Mouse (Mus musculus) lung, embryonic 16.5 days (tissue): ENCODE results near the gene Olfr508. TPM values are rescaled to one million over a fixed set of nuclear protein-coding genes. Genes with fewer than 3 reads are reported as not detected.

Experiments used
- ATAC-seq: fragments of 200-750 bp; cut with Nextera tagmentation; 2 replicates; pipeline ENCODE4 v1.8.0; 2017; ENCODE audit warnings: low read depth, mild to moderate bottlenecking, moderate library complexity
- H3K27ac ChIP-seq: fragments of 300-500 bp; sonication (generic); 2 replicates; pipeline ENCODE4 v1.5.1; 2014; ENCODE audit warnings: mild to moderate bottlenecking, control low read depth, low read length
- H3K27me3 ChIP-seq: fragments of 300-500 bp; sonication (generic); 2 replicates; pipeline ENCODE4 v1.6.1; 2014; ENCODE audit warnings: low read depth, low read length, mixed read lengths; ENCODE audit not compliant: control insufficient read depth, insufficient read depth
- H3K36me3 ChIP-seq: fragments of 300-500 bp; sonication (generic); 2 replicates; pipeline ENCODE4 v1.6.1; 2014; ENCODE audit warnings: low read length; ENCODE audit not compliant: control insufficient read depth, insufficient read depth
- H3K4me1 ChIP-seq: fragments of 300-500 bp; sonication (generic); replicated peaks from 2 replicates; pipeline ENCODE4 v1.6.1; 2014; ENCODE audit warnings: low read length, mixed read lengths; ENCODE audit not compliant: control insufficient read depth, insufficient read depth
- H3K4me2 ChIP-seq: fragments of 300-500 bp; sonication (generic); 2 replicates; pipeline ENCODE4 v1.6.1; 2014; ENCODE audit warnings: low read depth, low read length, control low read depth
- H3K4me3 ChIP-seq: fragments of 300-500 bp; sonication (generic); 2 replicates; pipeline ENCODE4 v1.5.1; 2014; ENCODE audit warnings: mild to moderate bottlenecking, low read length, control low read depth
- H3K9ac ChIP-seq: fragments of 300-500 bp; sonication (generic); 2 replicates; pipeline ENCODE4 v1.6.1; 2014; ENCODE audit warnings: low read length, control low read depth
- H3K9me3 ChIP-seq: fragments of 300-500 bp; sonication (generic); 2 replicates; pipeline ENCODE4 v1.6.1; 2016; ENCODE audit warnings: low read length; ENCODE audit not compliant: control insufficient read depth
- WGBS: fragments of 180-500 bp; shearing (Covaris S2); extraction: QIAGEN DNeasy Blood & Tissue Kit; methylation state at CpG from one replicate; pipeline ENCODE4 v1.1.7; 2014; 5-methylcytosine and 5-hydroxymethylcytosine counted together
- polyA plus RNA-seq: library from polyadenylated mRNA; unstranded; fragments of >200 nt; fragmentation: Nextera tagmentation; extraction: Ambion mirVana; gene quantifications from 2 replicates; pipeline ENCODE4 v1.2.1, GENCODE M21; 2015

Olfr508 gene
- polyA plus RNA-seq, 1 experiment from 2014 or later, result not detected

- H3K4me3 ChIP-seq, result no peak overlapping the region
- no peak for ATAC-seq
- no peaks in the 10 kb centered on the region for H3K36me3 ChIP-seq
- H3K4me1 ChIP-seq, result no peaks in the 10 kb centered on the region
- WGBS, result 39% methylated on average over 1 of the region's 1 CpGs
- H3K27me3 ChIP-seq, result no peaks in the 10 kb centered on the region
- H3K27ac ChIP-seq, result no peak overlapping the region
- no peaks in the 10 kb centered on the region for H3K9me3 ChIP-seq
- no peak overlapping the region for H3K4me2 ChIP-seq
- no peak overlapping the region for H3K9ac ChIP-seq
These were observed 41.3 kb downstream of the Olfr508 start for GRCm38 (mm10) chr7:108671058-108671457.

GRCm38 (mm10) chr7:108678886-108679285 lies 49.1 kb downstream of the Olfr508 start:
- H3K36me3 ChIP-seq, result no peaks in the 10 kb centered on the region
- H3K4me2 ChIP-seq, result no peak overlapping the region
- no peak for ATAC-seq
- no peak overlapping the region for H3K9ac ChIP-seq
- H3K4me3 ChIP-seq, result no peak overlapping the region
- H3K9me3 ChIP-seq, result peaks cover 2% of the 10 kb centered on the region; the same call in 1 of the 2 replicates
- H3K27me3 ChIP-seq, result no peaks in the 10 kb centered on the region
- WGBS, result 75% methylated on average over 4 of the region's 4 CpGs
- H3K4me1 ChIP-seq, result no peaks in the 10 kb centered on the region
- no peak overlapping the region for H3K27ac ChIP-seq

Other genes with a start within 250 kb of the Olfr508 start
- gene Olfr495, start 236.8 kb upstream of the Olfr508 start, polyA plus RNA-seq, result not detected in 2 replicates
- not detected in 2 replicates for gene Olfr497, start 209.6 kb upstream of the Olfr508 start, polyA plus RNA-seq
- gene Olfr498, start 164.7 kb upstream of the Olfr508 start, polyA plus RNA-seq, result not detected in 2 replicates
- gene Olfr502, start 104.9 kb upstream of the Olfr508 start, polyA plus RNA-seq, result not detected in 2 replicates
- gene Olfr503, start 85.5 kb upstream of the Olfr508 start, polyA plus RNA-seq, result not detected in 2 replicates
- gene Olfr504, start 64.2 kb upstream of the Olfr508 start, polyA plus RNA-seq, result not detected in 2 replicates
- not detected in 2 replicates for gene Olfr506, start 19.2 kb upstream of the Olfr508 start, polyA plus RNA-seq
- gene Olfr507, start 8.2 kb upstream of the Olfr508 start, polyA plus RNA-seq, result not detected in 2 replicates
- 0.04 TPM in 1 of 2 replicates, not detected in the other for gene Olfr509, start 21.9 kb downstream of the Olfr508 start, polyA plus RNA-seq
- gene Olfr510, start 36.4 kb downstream of the Olfr508 start, polyA plus RNA-seq, result not detected in 2 replicates
- not detected in 2 replicates for gene Olfr512, start 83.3 kb downstream of the Olfr508 start, polyA plus RNA-seq
- not detected in 2 replicates for gene Olfr513, start 121.0 kb downstream of the Olfr508 start, polyA plus RNA-seq
- gene Olfr514, start 196.0 kb downstream of the Olfr508 start, polyA plus RNA-seq, result not detected in 2 replicates
- not detected in 2 replicates for gene Olfr516, start 220.5 kb downstream of the Olfr508 start, polyA plus RNA-seq
- gene Olfr517, start 242.4 kb downstream of the Olfr508 start, polyA plus RNA-seq, result not detected in 2 replicates